Mouse (Mus musculus): Measurements from ENCODE around the gene Dlg3.
A peak's percentile ranks its signal among the peaks of the same experiment; 100 is the strongest.

Dlg3 gene

DNA sequence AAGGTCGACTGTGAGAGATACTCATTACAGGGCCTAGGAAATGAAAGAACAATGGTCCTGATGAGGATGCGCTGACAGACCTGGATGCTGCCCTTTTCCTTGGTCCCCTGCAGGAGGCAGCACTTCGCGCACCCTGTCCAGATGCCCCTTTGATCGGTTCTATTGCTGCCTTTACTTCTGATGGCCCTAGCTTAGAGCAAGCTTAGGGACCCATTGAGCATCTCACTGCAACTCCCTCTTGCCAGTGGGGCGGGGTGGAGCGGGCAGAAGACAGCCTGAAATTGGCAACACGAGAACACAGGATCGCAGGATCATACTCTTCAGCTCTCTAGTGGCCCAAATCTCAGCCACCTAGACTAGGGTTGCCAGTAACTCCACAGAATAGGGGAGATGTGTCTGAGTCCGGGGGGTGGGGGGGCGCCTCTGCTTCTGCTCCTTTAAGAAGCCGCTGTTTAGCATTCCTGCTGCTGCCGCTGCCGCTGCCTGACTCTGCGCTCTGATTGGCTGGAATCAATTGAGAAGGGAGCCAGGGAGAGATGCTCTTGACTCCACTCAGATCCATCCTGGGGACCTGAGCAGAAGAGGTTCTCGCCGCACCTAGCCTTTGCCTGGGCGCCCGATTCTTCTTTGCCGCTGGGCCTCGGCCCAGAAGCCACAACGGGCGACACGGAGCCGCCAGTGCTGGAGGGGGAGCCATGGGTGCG lies at the start of gene Dlg3:
Gene Dlg3 (plus strand): TSS at position 542 of the 704 bp plus-strand sequence.
- DNase-seq (ENCODE audit: low spot score): no peak

GRCm38 (mm10) chrX:100728947-100729346 lies 38.6 kb upstream of the Dlg3 start:
- DNase-seq (ENCODE audit: low spot score): no peak

- DNase-seq (ENCODE audit: low spot score): no peak
Measured at GRCm38 (mm10) chrX:100729665-100730188, 37.8 kb upstream of the Dlg3 start, which contains the start of gene Gdpd2. Gene Gdpd2 (plus strand): TSS chrX:100729873.

GRCm38 (mm10) chrX:100730266-100730665 lies 37.3 kb upstream of the Dlg3 start:
- DNase-seq (ENCODE audit: low spot score): no peak

DNA sequence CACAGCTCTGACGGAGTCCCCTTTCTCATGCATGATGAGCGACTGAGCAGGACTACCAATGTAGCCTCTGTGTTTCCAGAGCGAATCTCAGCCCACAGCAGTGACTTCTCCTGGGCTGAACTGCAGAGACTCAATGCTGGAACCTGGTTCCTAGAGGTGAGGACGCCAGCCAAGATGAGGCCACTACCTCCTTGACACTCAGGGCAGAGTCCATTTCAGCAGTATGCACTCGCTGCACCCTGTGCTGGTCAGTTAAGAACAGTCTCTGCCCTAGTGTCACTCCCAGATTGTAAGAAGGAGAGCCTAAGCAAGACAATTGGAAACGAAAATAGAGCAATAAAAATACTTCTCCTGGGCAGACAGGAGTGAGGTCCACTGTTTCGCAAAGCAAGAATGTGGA lies 33.2 kb upstream of the Dlg3 start:
- no peak for DNase-seq (ENCODE audit: low spot score)

- no peak for DNase-seq (ENCODE audit: low spot score)
Measured at GRCm38 (mm10) chrX:100738918-100739317, 28.6 kb upstream of the Dlg3 start.

DNA sequence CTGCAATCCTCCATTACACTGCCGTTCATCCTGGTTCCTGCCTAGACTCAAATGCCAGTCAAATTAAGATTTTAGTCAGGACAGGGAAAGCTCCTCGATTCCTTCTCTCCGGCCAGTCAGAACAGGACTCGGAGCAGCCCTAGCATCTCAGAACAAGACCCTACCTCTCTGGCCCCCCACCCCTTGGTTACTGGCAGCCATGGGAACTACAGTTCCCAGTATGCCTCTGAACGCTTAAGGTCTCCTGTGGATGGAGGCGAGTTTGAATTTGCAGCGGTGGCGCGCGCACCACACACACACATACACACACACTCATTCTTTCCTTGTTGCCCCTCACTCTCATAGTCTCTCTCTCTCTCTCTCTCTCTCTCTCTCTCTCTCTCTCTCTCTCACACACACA lies 28.1 kb upstream of the Dlg3 start:
- DNase-seq (ENCODE audit: low spot score): no peak

DNA sequence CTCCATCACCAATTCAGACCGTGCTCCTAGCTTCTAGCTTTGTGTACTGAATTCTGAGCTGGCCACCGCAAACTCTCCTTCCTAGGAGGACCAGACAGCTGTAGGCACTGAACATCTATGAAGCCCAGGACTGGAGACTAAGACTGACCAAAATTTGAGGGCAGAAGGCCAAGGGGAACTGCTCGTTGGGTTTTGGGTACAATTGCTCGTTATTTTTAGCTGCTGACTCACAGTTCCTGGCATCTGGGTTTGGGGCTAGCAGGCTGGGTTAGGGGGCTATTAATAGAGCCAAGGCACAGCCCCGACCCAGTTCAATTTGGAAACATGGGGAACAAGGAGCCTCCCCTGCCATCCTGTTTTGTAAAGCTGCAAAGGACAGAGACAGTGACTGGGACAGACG lies 26.7 kb upstream of the Dlg3 start:
- no peak for DNase-seq (ENCODE audit: low spot score)

- peak; percentile 12 for DNase-seq (ENCODE audit: low spot score)
Measured at GRCm38 (mm10) chrX:100741940-100742339, 25.6 kb upstream of the Dlg3 start.

GRCm38 (mm10) chrX:100765855-100766254 lies 1.7 kb upstream of the Dlg3 start:
- no peak for DNase-seq (ENCODE audit: low spot score)

GRCm38 (mm10) chrX:100767885-100768626 lies 534 bp downstream of the Dlg3 start:
- no peak for DNase-seq (ENCODE audit: low spot score)

DNA sequence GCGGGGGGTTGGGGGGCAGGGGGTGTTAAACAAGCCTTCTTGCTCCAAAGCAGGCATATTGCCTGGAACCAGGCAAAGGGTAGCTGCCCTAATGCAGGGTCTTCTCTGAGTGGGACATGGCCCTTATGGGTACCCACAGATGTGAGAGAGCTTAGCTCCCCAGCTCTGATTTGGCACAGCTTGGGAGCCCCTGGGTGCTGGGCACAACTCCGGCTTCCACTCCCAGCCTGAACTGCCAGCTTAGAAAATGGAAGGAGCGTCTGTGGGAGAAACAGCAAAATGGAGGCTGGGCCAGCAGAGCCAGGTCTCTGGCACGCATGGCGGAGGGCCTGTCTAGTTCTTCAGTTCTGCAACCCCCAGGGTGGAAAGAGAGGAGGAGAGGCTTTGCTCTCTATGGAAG lies 1.8 kb downstream of the Dlg3 start:
- no peak for DNase-seq (ENCODE audit: low spot score)

DNA sequence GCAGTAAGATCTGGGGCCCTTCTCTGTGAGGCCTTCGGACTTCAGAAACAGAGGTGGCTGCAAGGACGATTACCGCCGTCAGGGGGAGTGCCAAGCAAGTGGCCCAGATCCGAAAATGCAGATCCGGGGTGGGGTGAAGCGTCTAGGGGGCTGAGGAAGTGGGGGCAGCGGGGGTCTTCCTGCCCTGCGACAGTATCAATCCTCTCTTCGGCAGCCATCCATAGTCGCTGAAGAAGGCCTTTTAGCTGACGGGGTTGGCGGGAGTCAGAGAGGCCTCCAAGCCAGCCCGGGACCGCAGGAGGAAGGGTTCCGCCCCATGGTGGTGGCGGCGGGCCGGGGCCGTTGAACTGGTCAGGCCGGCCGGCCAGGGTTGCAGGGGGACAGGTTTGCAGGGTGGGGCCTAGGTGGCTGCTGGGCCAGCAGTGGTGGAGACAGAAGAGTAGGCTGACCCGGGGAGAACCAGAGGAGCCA lies 6.9 kb downstream of the Dlg3 start:
- peak; percentile 24 for DNase-seq (ENCODE audit: low spot score)

GRCm38 (mm10) chrX:100775405-100775804 lies 7.9 kb downstream of the Dlg3 start:
- no peak for DNase-seq (ENCODE audit: low spot score)

- DNase-seq (ENCODE audit: low spot score): peak; percentile 33
Measured at GRCm38 (mm10) chrX:100776494-100776893, 9.0 kb downstream of the Dlg3 start.

DNA sequence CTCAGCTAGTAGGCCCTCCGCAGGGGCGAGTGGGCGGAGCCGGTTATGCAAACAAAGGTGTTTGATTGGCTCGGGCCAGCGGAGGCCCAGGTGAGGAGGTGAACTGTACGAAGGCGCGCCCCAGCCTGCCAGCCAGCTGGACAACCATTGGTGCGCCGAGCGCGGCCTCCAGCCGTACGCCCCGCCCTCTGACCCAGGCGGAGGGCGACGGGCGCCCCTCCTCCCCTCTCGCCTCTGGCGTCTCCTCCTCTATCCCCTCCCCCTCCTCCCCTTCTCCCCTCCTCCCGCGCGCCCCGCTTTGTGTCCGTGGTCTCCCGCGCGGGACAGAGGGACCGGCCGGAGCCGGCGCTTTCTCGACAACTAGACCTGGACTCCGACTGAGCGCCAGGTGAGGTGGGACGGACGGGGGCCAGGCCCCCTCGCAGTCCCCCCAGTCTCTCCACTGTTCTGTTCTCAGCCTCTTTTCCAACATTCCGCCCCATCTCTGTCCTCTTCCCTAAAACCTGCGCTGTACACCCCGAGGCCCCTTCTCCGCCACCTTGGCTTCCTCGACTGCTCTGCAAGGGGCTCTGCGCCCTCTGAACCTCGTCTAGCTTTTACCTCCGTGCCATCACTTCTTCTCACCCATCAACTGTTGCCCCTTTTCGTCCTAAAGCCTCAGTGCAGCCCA lies 9.6 kb downstream of the Dlg3 start:
- DNase-seq (ENCODE audit: low spot score): peak; percentile 45

- DNase-seq (ENCODE audit: low spot score): no peak
Measured at GRCm38 (mm10) chrX:100777655-100778234, 10.2 kb downstream of the Dlg3 start.

GRCm38 (mm10) chrX:100778397-100778796 lies 10.9 kb downstream of the Dlg3 start:
- no peak for DNase-seq (ENCODE audit: low spot score)

- DNase-seq (ENCODE audit: low spot score): no peak
Measured at GRCm38 (mm10) chrX:100789322-100789721, 21.8 kb downstream of the Dlg3 start.

- DNase-seq (ENCODE audit: low spot score): no peak
Measured at GRCm38 (mm10) chrX:100796041-100796740, 28.7 kb downstream of the Dlg3 start.

DNA sequence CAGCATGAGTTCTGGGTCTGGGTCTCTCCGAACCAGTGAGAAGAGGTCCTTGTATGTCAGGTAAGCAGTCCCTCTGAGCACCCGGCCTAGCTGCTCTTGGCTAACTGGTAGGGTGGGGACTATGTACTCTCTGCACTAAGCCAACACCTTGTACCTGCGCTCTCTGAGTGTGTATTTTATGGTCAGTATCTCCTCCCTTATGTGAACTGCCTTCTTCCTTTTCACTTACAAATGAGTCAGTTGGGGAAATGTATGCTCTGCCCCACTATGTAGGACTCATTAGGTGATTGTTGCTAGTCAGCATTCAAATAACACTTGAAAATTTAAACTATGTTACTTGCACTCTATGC lies 29.2 kb downstream of the Dlg3 start:
- DNase-seq (ENCODE audit: low spot score): no peak

DNA sequence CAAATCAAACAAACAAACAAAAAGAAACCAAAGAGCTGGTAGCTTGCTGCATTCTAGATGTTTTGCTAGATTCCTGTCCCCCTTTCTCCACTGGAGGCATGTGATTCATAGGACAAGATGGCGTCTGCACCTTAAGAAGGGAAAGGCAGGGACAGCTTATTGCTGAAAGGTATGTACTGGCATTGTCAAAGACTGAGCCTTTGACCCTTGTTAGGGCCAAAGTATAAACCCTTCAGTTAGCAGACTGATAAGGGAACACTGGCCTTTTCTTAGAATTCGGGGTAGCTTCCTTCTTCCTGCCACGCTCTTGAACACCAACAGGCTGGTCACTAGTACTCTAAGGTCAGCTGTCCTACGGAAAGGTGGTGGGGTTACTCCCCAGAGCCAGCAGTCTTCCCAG lies 29.8 kb downstream of the Dlg3 start:
- DNase-seq (ENCODE audit: low spot score): no peak

All from c-Kit-positive CD71-positive TER-119-positive erythroid progenitor cells, embryonic 14.5 days (primary cell).